Mouse (Mus musculus) ovary, adult 2 months (tissue): ENCODE results near the gene Mgst1. TPM values are rescaled to one million over a fixed set of nuclear protein-coding genes. Genes with fewer than 3 reads are reported as not detected.

Experiments
- polyA plus RNA-seq: library from polyadenylated mRNA; depleted of rRNA; stranded (reverse); fragments of >200 nt; gene quantifications from 2 replicates; pipeline ENCODE4 v1.2.3, GENCODE M21; 2012; rRNA removed

The Mgst1 gene
- 441 and 446 TPM in 2 replicates for polyA plus RNA-seq

GRCm38 (mm10) chr6:138139930-138140329, at the start of gene Mgst1:
Gene Mgst1 (plus strand): TSS chr6:138140316.

Other genes with a start within 250 kb of the Mgst1 start
- gene Slc15a5, start 60.4 kb upstream of the Mgst1 start, polyA plus RNA-seq = 0.21 and 0.35 TPM in 2 replicates